Mouse (Mus musculus): ENCODE measurements around the gene Traf4.
A peak's percentile ranks its signal among the peaks of the same experiment; 100 is the strongest.

Gene Traf4

DNA sequence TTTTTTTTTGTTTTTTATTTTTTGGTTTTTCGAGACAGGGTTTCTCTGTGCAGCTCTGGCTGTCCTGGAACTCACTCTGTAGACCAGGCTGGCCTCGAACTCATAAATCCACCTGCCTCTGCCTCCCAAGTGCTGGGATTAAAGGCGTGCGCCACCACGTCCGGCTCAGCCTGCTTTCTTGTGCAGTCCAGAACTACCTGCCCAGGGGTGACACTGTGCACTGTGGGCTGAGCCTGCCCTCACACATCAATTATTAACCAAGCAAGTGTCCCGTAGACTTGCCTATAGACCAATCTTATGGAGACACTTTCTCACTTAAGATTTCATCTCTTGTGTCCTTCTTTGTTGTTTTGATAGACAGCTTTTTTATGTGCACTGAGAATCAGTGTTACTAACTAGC lies 30.1 kb downstream of the Traf4 start:
- peak; percentile 46 for DNase-seq

DNA sequence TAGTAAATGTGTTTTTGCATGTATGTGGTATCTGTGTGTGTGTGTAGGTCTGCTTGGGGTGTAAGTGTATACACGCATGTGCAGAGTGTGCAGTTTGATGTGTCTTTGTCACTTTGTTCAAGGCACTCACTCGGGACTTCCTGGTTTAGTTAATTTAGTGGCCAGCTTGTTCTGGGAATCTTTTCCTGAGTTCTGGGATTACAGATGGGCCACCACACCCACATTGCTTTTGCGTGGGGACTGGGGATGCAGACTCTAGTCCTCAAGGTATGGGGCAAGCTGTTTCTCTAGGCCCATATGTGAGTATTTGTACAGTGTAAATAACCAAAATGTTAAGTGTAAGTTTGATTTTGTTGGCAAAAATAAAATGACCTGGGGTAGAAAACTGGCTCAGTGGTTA lies 31.0 kb downstream of the Traf4 start:
- DNase-seq: no peak

DNA sequence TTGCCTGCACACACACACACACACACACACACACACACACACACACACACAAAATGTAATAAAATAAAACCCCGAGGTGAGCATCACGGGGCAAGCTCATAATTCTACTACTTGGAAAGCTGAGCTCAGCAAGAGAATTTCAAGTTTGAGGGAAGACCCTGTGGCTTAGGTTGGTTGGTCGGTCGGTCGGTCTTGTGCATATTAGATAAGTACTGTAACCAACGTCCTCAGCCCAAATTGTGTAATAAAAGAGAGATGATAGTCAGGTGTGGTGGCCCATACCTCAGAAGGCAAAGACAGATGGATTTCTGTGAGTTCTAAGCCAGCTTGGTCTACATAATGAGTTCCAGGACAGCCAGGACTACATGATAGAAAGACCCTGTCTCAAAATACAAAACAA lies 31.5 kb downstream of the Traf4 start:
- DNase-seq: no peak

DNA sequence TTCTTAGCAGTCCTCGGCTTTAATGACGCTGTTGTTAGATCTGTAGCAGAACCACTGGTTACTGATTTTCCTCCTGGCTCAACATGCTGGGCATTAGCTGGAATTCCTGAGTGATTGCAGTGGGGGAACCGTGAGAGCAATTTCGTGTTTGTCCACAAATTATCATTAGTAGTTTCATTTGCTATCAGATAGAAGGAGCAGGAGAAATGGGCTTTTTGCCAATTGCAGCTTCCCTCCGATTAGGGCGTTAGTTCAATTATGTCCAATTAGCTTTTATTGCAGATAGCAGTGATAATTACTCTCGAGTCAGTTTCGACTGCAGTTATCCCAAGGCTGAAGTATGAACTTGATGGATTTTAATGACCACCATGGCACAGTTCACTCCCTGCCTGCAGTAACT lies 35.9 kb downstream of the Traf4 start:
- DNase-seq: no peak

DNA sequence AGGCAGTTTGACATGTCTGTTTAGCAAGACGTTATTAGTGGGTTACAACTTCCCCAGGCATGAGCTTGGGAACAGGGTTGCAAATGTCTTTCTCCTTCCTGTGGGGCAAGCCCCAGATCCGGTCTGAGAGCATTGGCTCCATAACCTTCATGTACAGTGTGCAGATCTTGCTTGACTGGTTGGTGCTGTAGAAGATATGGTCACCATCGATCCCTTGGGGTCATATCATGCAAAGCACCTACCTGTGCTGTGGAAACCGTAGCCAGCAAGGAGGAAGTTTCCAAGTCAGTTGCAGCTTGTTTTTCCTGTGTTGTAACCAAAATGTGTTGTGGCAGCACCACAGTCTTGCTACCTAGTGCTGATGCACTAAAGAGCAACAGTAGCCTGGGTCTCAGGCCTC lies 38.6 kb downstream of the Traf4 start:
- no peak for DNase-seq

DNA sequence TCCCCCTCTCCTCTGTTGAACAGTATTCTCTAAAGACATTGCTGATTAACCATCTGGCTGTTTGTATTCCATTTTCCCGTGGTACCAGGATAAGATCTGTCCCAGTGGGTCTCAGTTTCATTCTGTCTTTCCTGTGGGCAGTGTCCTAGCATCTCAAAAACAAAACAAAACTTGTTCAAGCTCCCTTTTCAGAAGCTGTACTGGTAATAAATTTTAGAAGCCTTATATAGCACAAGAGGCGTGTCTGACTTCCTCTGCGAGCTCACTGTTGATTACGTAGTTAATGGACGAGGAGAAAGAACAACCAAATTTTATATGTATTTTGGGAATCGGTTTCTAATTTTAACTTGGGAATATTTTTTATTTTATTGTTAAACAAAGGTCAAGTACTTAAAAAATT lies 39.7 kb downstream of the Traf4 start:
- no peak for DNase-seq

DNA sequence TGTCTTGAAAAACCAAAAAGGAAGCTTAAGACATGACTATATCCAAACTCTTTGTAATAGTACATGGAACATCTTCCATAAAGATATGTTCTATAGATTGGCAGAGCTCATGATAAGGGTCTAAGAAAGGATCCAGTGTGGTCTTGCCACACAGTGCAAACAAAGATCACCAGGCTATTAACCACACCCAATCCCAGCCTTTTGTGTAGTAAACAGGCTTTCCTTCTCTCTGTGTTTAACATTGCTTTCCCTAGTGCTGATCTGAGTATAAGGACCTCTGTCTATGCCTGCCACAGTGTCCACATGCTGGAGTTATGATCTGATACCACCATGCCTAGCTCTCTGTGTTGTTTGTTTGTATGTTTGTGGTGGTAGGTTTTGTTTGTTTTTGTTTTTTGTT lies 41.6 kb downstream of the Traf4 start:
- no peak for DNase-seq

DNA sequence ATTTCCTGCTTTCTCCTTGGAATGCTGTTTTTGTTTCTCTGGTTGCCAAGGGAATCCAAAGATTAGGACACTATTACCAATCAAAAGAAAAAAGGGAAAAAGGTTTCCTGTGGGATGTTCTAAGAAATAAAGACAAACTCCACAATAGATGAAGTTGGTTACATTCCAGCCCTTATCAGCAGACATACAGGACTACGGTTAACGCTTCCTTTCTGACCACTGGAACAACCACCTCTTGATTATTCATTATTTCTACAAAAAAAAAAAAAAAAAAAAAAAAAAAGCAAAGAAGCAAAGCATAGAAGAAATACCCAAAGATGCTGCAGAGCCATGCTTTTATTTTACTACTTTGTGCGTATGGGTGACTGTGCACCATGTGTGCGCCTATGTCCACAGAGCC lies 42.6 kb downstream of the Traf4 start:
- DNase-seq: no peak

DNA sequence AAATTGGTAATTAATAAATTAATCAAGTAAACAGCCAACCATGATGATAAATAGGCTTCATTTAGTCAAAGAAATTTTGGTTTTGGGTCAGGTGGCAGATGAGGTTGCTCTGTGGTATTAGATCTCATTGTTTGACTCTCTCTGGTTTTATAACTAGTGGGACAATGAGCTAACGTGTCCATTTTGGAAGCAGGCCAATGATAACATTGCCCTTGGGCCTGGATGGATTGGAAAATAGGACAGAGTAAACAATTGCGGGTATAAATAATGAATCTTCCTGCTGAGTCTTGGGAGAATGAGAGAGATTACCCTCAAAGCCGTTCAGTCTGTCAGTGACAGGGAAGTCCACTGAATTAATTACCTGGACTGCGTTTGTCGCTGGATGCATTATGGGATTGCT lies 44.2 kb downstream of the Traf4 start:
- peak; percentile 39 for DNase-seq

DNA sequence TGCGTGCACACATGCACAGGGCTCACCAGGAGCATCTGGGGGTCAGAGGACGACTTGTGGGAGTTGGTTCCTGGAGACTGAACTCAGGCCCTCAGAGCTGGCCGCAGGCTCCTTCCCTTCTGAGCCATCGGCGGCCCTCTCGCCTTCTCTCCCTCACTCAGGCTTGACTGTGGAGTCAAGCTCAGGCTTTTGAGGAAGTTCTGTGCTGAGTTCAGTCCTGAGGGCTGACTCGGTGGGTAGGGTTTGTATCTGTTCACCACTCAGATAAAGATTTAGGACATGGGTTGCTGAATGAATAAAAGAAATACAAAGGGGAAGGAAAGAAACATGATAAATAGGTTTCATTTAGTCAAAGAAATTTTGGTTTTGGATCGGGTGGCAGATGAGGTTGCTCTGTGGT lies 45.5 kb downstream of the Traf4 start:
- DNase-seq: no peak

DNA sequence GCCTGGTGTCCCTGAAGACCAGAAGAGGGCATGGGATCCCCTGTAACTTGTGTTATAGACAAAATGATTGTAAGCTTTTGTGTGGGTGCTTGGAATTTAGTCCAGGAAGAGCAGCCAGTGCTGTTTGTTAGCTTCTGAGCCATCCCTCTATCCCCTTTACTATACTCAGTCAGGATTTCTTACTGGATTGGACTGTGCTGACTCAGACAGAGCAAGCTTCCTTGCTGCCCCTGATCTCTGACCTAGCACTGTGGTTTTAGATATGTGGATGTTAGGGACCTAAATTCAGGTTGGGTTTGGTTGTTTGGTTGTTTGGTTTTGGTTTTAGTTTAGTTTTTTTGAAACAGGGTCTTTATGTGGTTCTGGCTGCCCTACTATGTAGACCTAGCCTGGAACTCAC lies 46.9 kb downstream of the Traf4 start:
- no peak for DNase-seq

DNA sequence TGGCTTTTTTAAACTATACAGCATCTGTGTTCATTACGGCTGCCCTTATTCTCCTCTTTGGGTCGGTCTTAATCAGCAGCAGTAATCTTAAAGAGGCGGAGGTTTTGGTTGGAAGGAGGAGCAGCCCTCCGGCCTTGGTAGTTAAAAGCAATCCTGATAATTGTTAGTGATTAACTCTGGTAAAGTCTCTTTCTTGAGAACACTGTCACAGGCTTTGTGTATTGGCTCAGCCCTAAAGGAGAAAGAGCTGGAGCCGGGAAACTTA lies 49.3 kb downstream of the Traf4 start:
- DNase-seq: no peak

DNA sequence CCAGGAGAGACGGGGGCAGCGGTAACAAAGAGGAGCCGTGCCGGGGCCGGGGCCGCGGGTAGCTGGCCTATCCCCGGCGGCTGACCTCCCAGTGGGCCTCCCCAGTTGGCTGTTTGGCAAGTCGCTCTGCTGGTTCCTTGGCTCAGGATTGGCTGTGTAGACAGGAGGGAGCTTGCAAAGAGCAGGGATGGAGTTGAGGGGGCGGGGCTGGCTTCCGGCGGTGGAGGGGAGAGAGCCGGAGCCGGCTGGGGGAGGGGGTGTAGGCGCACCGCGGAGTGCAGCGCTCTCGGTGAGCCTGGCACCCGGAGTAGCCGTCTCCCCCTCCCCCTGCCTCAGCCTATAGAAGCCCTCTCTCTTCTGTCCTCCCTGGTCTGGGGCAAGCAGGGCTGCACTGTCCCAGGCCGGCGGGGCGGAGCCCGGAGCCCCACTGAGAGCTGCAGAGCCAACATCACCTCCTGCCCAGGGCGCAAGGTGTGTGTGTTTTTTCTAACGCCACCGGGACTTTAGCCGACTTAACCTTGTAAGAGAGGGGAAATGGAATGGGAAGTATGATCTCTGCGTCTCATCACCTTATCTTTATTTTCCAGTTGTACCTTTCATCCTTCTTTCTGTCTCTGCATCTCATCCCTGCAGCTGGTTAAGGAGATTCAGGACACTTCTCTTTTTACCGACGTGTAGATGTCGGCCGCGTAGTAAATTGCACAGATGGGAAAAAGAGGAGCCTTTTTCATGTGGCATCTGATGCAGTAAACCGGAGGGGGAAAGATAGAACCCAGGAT lies 49.8 kb downstream of the Traf4 start:
- DNase-seq: peak; percentile 96

DNA sequence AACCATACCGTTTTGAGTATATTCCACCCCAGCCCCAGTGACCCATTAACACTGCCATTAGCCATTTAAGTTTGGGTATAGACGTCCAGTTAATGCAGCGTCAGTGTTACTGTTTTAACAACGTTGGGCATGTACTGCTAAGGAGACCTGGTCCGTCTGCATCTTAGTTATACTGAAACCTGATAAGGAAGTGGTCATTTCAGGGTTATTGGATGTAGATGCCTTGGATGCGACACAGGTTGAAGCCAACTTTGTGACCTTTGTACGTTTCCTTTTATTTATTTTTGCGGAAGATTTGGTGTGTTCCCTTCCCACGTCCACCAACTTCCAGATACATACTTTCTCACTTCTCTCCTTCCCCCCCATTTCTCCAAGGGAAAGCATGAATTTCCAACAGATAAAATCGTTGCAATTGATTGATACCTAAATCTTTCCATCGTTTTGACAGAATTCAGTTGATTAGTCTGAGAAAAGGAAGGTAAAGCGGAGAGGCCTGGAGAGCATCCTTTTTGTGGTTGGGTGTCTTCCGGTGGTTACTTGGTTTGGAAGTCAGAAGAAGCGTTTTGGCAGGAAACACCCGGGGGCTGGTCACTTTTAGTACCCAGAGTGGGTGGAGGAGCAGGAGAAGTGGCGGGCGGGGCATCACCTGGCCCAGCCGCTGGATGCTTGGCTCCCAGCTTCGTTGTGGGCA lies 50.6 kb downstream of the Traf4 start:
- DNase-seq: no peak

DNA sequence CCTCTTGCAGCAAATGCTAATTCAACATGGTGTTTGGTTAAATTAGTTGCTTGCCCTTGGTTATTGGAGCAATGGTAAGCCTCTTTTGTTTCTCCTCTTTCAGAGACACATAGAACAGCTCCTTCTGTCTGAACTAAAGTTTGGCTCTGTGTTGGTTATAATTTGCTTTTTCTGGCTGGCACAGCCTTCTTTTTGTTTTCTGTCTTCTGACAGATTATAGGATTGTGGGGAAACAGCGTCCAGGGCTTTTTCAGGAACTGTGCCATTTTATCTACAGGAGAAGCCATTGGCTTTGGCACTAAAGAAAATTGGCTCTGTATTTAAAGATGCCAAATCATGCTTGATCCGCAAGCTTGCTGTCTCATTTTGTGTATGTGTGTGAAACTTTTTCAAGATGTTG lies 51.8 kb downstream of the Traf4 start:
- DNase-seq: no peak

Measured in kidney, adult 11 months (tissue).